Mouse (Mus musculus) forebrain, embryonic 16.5 days (tissue): ENCODE measurements around the gene Cacna2d4. TPM values are rescaled to one million over a fixed set of nuclear protein-coding genes. Genes with fewer than 3 reads are reported as not detected.

Source experiments
- ATAC-seq: fragments of 200-750 bp; cut with Nextera tagmentation; 2 replicates; pipeline ENCODE4 v1.8.0; 2017; ENCODE audit warnings: mild to moderate bottlenecking, moderate library complexity
- H3K27ac ChIP-seq: fragments of 300-500 bp; sonication (generic); 2 replicates; pipeline ENCODE4 v1.5.1; 2014; ENCODE audit warnings: low read length, control low read depth
- H3K27me3 ChIP-seq: fragments of 300-500 bp; sonication (generic); replicated peaks from 2 replicates; pipeline ENCODE4 v1.6.1; 2014; ENCODE audit warnings: low read length; ENCODE audit not compliant: control insufficient read depth, insufficient read depth
- H3K36me3 ChIP-seq: fragments of 300-500 bp; sonication (generic); 2 replicates; pipeline ENCODE4 v1.6.1; 2014; ENCODE audit not compliant: control insufficient read depth, insufficient read depth
- H3K4me1 ChIP-seq: fragments of 300-500 bp; sonication (generic); replicated peaks from 2 replicates; pipeline ENCODE4 v1.6.1; 2014; ENCODE audit warnings: low read length; ENCODE audit not compliant: control insufficient read depth, insufficient read depth
- H3K4me2 ChIP-seq: fragments of 300-500 bp; sonication (generic); 2 replicates; pipeline ENCODE4 v1.6.1; 2014; ENCODE audit warnings: mild to moderate bottlenecking, low read length, control low read depth
- H3K4me3 ChIP-seq: fragments of 300-500 bp; sonication (generic); replicated peaks from 2 replicates; pipeline ENCODE4 v1.5.1; 2014; ENCODE audit warnings: mild to moderate bottlenecking, low read length, control low read depth
- H3K9ac ChIP-seq: fragments of 300-500 bp; sonication (generic); replicated peaks from 2 replicates; pipeline ENCODE4 v1.6.1; 2014; ENCODE audit warnings: low read depth, low read length, control low read depth
- H3K9me3 ChIP-seq: fragments of 300-500 bp; sonication (generic); 2 replicates; pipeline ENCODE4 v1.6.1; 2016; ENCODE audit warnings: low read length; ENCODE audit not compliant: control insufficient read depth
- WGBS: fragments of 180-500 bp; shearing (Covaris S2); extraction: QIAGEN DNeasy Blood & Tissue Kit; methylation state at CpG from one replicate; pipeline ENCODE4 v1.1.7; 2014; 5-methylcytosine and 5-hydroxymethylcytosine counted together
- polyA plus RNA-seq: library from polyadenylated mRNA; unstranded; fragments of >200 nt; fragmentation: Nextera tagmentation; extraction: Ambion mirVana; gene quantifications from 2 replicates; pipeline ENCODE4 v1.2.1, GENCODE M21; 2015

Gene Cacna2d4
- polyA plus RNA-seq, 1 experiment from 2014 or later, result 0.75 TPM

- Histone ChIP-seq H3K27ac (no peak overlapping the region), H3K4me3 (peak overlapping the region; percentile 54), H3K4me1 (peaks cover 34% of the 10 kb centered on the region), H3K36me3 (no peaks in the 10 kb centered on the region), H3K4me2 (peak overlapping the region; percentile 76), H3K9ac (0 out of 2 replicates have a peak overlapping the region, but pooled peaks have one; percentile 7), H3K9me3 (no peaks in the 10 kb centered on the region), H3K27me3 (peaks cover 5% of the 10 kb centered on the region; the same call in 1 of the 2 replicates)
- peak; percentile 6 for ATAC-seq
- WGBS, result 16% methylated on average over 11 of the region's 11 CpGs
Observed at GRCm38 (mm10) chr6:119328521-119329115, 92.3 kb downstream of the Cacna2d4 start.

- peak overlapping the region; percentile 39 for H3K9ac ChIP-seq
- H3K27ac ChIP-seq, result peak overlapping the region; percentile 14; the same call in 1 of the 2 replicates
- WGBS, result under 1% methylated on average over 8 of the region's 8 CpGs
- ATAC-seq, result peak; percentile 89
- H3K36me3 ChIP-seq, result no peaks in the 10 kb centered on the region
- no peaks in the 10 kb centered on the region for H3K9me3 ChIP-seq
- H3K4me2 ChIP-seq, result peak overlapping the region; percentile 76
- peaks cover 5% of the 10 kb centered on the region; the same call in 1 of the 2 replicates for H3K27me3 ChIP-seq
- H3K4me3 ChIP-seq, result peak overlapping the region; percentile 54
- peaks cover 34% of the 10 kb centered on the region for H3K4me1 ChIP-seq
Observed at GRCm38 (mm10) chr6:119329215-119329714, 92.9 kb downstream of the Cacna2d4 start.

- Histone ChIP-seq H3K4me2 (peak overlapping the region; percentile 76), H3K4me1 (peaks cover 34% of the 10 kb centered on the region), H3K4me3 (peak overlapping the region; percentile 54), H3K36me3 (no peaks in the 10 kb centered on the region), H3K27ac (no peak overlapping the region), H3K9me3 (no peaks in the 10 kb centered on the region), H3K27me3 (peaks cover 5% of the 10 kb centered on the region; the same call in 1 of the 2 replicates), H3K9ac (peak overlapping the region; percentile 57)
- ATAC-seq, result peak; percentile 16
- 9% methylated on average over 6 of the region's 6 CpGs for WGBS
Observed at GRCm38 (mm10) chr6:119329936-119330335, 93.6 kb downstream of the Cacna2d4 start.

- H3K9ac ChIP-seq, result peak within 1 kb of the TSS; percentile 57
- peak; percentile 43 for ATAC-seq
- peaks cover 5% of the 10 kb centered on the region; the same call in 1 of the 2 replicates for H3K27me3 ChIP-seq
- no peaks in the 10 kb centered on the region for H3K9me3 ChIP-seq
- H3K4me1 ChIP-seq, result peaks cover 34% of the 10 kb centered on the region
- H3K36me3 ChIP-seq, result no peaks in the 10 kb centered on the region
- WGBS, result under 1% methylated on average over 27 of the region's 31 CpGs
- peak within 1 kb of the TSS; percentile 54 for H3K4me3 ChIP-seq
- H3K27ac ChIP-seq, result no peak within 1 kb of the TSS; the same call in 1 of the 2 replicates
- peak within 1 kb of the TSS; percentile 76 for H3K4me2 ChIP-seq
Observed at GRCm38 (mm10) chr6:119330506-119330905, 94.2 kb downstream of the Cacna2d4 start, which contains the start of gene Lrtm2. Lrtm2 (minus strand) TSS chr6:119330766.

- Histone ChIP-seq H3K4me1 (peaks cover 32% of the 10 kb centered on the region), H3K4me2 (no peak overlapping the region), H3K36me3 (no peaks in the 10 kb centered on the region), H3K9me3 (no peaks in the 10 kb centered on the region), H3K9ac (no peak overlapping the region), H3K4me3 (no peak overlapping the region), H3K27me3 (peaks cover 5% of the 10 kb centered on the region; the same call in 1 of the 2 replicates), H3K27ac (no peak overlapping the region)
- no peak for ATAC-seq
- 11% methylated on average over 1 of the region's 1 CpGs for WGBS
Observed at GRCm38 (mm10) chr6:119332111-119332510, 95.8 kb downstream of the Cacna2d4 start.

- H3K27me3 ChIP-seq, result peaks cover 5% of the 10 kb centered on the region; the same call in 1 of the 2 replicates
- 42% methylated on average over 3 of the region's 3 CpGs for WGBS
- ATAC-seq, result no peak
Observed at GRCm38 (mm10) chr6:119333202-119333601, 96.9 kb downstream of the Cacna2d4 start.

GRCm38 (mm10) chr6:119333831-119334230 is 97.5 kb downstream of the Cacna2d4 start:
- no peak overlapping the region for H3K4me2 ChIP-seq
- H3K27ac ChIP-seq, result no peak overlapping the region
- no peaks in the 10 kb centered on the region for H3K36me3 ChIP-seq
- no peaks in the 10 kb centered on the region for H3K9me3 ChIP-seq
- WGBS, result 54% methylated on average over 3 of the region's 3 CpGs
- no peak overlapping the region for H3K4me3 ChIP-seq
- H3K9ac ChIP-seq, result no peak overlapping the region
- H3K4me1 ChIP-seq, result peaks cover 22% of the 10 kb centered on the region
- peaks cover 5% of the 10 kb centered on the region; the same call in 1 of the 2 replicates for H3K27me3 ChIP-seq
- no peak for ATAC-seq

More at GRCm38 (mm10) chr6:119333202-119333601, 96.9 kb downstream of the Cacna2d4 start:
- no peaks in the 10 kb centered on the region for H3K9me3 ChIP-seq
- H3K9ac ChIP-seq, result no peak overlapping the region
- H3K4me2 ChIP-seq, result no peak overlapping the region
- no peak overlapping the region for H3K27ac ChIP-seq
- peaks cover 26% of the 10 kb centered on the region for H3K4me1 ChIP-seq
- H3K36me3 ChIP-seq, result no peaks in the 10 kb centered on the region
- H3K4me3 ChIP-seq, result no peak overlapping the region

GRCm38 (mm10) chr6:119336124-119336523 is 99.8 kb downstream of the Cacna2d4 start:
- Histone ChIP-seq H3K4me1 (peaks cover 1% of the 10 kb centered on the region), H3K4me3 (no peak overlapping the region), H3K27me3 (peaks cover 2% of the 10 kb centered on the region; the same call in 1 of the 2 replicates), H3K36me3 (no peaks in the 10 kb centered on the region), H3K27ac (no peak overlapping the region), H3K4me2 (no peak overlapping the region), H3K9ac (no peak overlapping the region), H3K9me3 (no peaks in the 10 kb centered on the region)
- WGBS, result 89% methylated on average over 7 of the region's 7 CpGs
- ATAC-seq, result no peak

- WGBS, result 80% methylated on average over 3 of the region's 3 CpGs
Observed at GRCm38 (mm10) chr6:119337287-119337686, 101.0 kb downstream of the Cacna2d4 start.

More at GRCm38 (mm10) chr6:119337287-119337686, 101.0 kb downstream of the Cacna2d4 start:
- Histone ChIP-seq H3K27ac (no peak overlapping the region), H3K27me3 (no peaks in the 10 kb centered on the region), H3K36me3 (no peaks in the 10 kb centered on the region), H3K9ac (no peak overlapping the region), H3K4me1 (no peaks in the 10 kb centered on the region; the same call in 1 of the 2 replicates), H3K9me3 (no peaks in the 10 kb centered on the region), H3K4me2 (no peak overlapping the region), H3K4me3 (no peak overlapping the region)
- ATAC-seq, result no peak
